Mouse (Mus musculus): ENCODE data around the gene Olfm3. TPM values are rescaled to one million over a fixed set of nuclear protein-coding genes. Genes with fewer than 3 reads are reported as not detected.

Olfm3 gene
- polyA plus RNA-seq, 1 experiment: 48.8 TPM

DNA sequence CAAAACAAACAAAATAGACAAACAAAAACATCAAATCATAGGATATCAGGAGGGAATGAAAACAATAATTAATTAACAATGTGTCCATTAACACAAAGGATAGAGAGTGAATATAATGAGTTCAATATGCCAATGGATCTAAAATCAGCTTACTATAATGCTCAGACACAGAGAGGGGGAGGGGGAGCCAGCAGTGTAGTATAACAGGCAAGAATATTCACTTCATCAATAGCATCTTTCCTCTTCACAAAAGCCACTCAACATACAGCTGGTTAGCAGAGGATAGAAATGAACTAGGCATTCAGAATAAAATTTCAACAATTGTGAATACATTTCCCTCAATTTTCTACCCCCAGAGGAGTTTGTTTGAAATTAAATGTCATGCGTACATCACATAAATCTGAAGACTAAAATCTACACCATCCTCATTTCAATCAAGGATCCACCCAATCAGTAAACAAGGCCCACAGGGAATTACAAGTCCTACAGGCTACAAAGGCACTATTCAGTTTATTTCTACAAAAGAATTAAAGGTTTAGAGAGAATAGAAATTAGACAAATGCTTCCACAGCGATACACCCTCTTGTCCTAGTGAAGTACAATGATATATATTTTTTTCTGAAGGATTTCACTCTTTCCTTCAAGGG, 200.4 kb downstream of the Olfm3 start:
- TF ChIP-seq CTCF (IDR thresholded peaks at IDR 0.05; ENCODE audit: borderline replicate concordance, insufficient read depth, low read depth, low read length): no peak
- TF ChIP-seq POLR2A (IDR thresholded peaks at IDR 0.05; ENCODE audit: borderline replicate concordance, insufficient read depth, low read length): no peak
- no peak overlapping the region for H3K4me3 ChIP-seq (replicated peaks; ENCODE audit: insufficient read depth, low read depth, low read length)
- no peak for DNase-seq
- H3K27ac ChIP-seq (ENCODE audit: insufficient read depth, low read length): no peak overlapping the region; the same call in 1 of the 2 replicates
- H3K27me3 ChIP-seq (ENCODE audit: control insufficient read depth, insufficient read depth, low read length): no peaks in the 10 kb centered on the region
- H3K4me1 ChIP-seq (ENCODE audit: control insufficient read depth, insufficient read depth, low read length): peaks cover 2% of the 10 kb centered on the region; the same call in 1 of the 2 replicates
- 86% methylated on average over 2 of the region's 2 CpGs for WGBS

DNA sequence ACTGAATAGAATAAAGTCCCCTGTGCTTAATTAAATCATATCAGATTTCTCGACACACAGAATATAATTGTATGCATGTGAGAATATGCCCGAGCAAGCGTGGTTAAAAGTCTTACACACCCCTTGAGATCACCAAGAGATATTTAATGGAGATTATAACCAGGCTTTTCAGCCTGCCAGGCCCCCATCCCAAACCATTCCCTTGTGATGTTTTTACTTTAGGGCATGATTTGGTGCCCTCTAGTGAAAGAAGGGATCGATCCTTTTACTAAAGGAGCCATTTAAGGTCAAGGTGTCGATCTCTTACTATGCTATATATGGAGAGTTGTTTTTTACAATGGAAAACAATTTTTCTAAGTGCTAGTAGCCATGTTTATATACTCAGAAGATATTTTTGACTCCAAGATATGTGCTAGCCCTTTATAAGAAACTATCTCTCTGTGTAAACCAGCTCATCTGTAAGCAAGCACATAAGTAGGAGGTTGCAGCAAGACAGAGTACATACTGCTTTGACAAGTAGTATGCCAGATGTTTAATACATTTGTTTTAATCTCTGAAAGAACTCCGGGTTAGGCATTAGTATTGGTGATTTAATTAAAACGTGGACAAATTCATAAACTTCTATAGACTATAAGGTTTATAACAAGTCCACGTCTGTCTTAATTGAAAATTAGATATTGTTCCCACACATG, 201.1 kb downstream of the Olfm3 start:
- Histone ChIP-seq H3K27ac (ENCODE audit: insufficient read depth, low read length) (no peak overlapping the region), H3K27me3 (ENCODE audit: control insufficient read depth, insufficient read depth, low read length) (no peaks in the 10 kb centered on the region), H3K4me1 (ENCODE audit: control insufficient read depth, insufficient read depth, low read length) (peaks cover 2% of the 10 kb centered on the region; the same call in 1 of the 2 replicates), H3K4me3 (replicated peaks; ENCODE audit: insufficient read depth, low read depth, low read length) (no peak overlapping the region)
- WGBS: 30% methylated on average over 8 of the region's 8 CpGs
- TF ChIP-seq CTCF (IDR thresholded peaks at IDR 0.05; ENCODE audit: borderline replicate concordance, insufficient read depth, low read depth, low read length) (peak; percentile 26; the same call in 1 of the 2 replicates), POLR2A (IDR thresholded peaks at IDR 0.05; ENCODE audit: borderline replicate concordance, insufficient read depth, low read length) (no peak)
- DNase-seq: peak in 1 of 2 experiments; percentile 58

DNA sequence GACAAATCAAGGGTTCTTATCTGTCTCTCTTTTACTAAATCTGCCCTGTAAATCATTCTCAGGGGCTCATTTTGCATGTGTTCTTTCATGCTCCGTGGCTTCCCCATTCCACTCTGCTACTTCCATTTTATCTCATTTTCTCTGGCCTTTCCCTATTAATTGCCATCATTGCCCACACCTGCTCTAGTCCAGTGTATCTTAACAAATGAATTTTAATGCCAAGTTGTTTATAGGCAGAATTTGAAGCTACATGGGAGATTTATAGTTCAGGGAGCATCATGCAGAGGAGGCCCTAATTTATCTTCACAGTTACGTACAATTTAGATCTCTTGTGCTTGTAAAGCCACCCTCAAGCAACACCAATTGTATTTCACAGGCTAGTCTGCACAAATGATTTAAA, 241.8 kb downstream of the Olfm3 start:
- WGBS: 84% methylated on average over 2 of the region's 2 CpGs
- Histone ChIP-seq H3K4me1 (ENCODE audit: control insufficient read depth, insufficient read depth, low read length) (no peaks in the 10 kb centered on the region; the same call in 1 of the 2 replicates), H3K27me3 (ENCODE audit: control insufficient read depth, insufficient read depth, low read length) (no peaks in the 10 kb centered on the region), H3K27ac (ENCODE audit: insufficient read depth, low read length) (no peak overlapping the region), H3K4me3 (replicated peaks; ENCODE audit: insufficient read depth, low read depth, low read length) (no peak overlapping the region)
- DNase-seq: no peak
- TF ChIP-seq CTCF (IDR thresholded peaks at IDR 0.05; ENCODE audit: borderline replicate concordance, insufficient read depth, low read depth, low read length) (no peak), POLR2A (IDR thresholded peaks at IDR 0.05; ENCODE audit: borderline replicate concordance, insufficient read depth, low read length) (no peak)

DNA sequence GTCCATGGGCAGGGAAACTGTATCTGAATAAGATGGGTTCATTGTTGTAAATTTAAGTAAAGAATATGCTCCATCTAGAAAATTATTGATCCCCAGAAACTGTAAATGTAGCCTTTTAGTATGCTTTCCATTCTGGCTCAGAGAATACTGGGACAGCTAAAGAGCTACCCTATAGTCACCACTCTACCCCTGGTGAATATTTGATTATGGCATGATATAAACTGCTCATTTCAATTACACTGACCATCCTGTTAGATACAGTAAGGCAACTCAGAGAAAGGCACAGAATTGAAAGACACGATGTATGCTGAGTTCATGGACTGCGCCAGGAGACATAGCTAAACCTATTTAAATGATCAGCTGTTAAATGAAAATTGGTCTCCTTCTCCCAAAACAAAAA, 242.4 kb downstream of the Olfm3 start:
- no peak for DNase-seq
- WGBS: 96% methylated on average over 2 of the region's 2 CpGs
- Histone ChIP-seq H3K27me3 (ENCODE audit: control insufficient read depth, insufficient read depth, low read length) (no peaks in the 10 kb centered on the region), H3K4me1 (ENCODE audit: control insufficient read depth, insufficient read depth, low read length) (no peaks in the 10 kb centered on the region; the same call in 1 of the 2 replicates), H3K27ac (ENCODE audit: insufficient read depth, low read length) (no peak overlapping the region), H3K4me3 (replicated peaks; ENCODE audit: insufficient read depth, low read depth, low read length) (no peak overlapping the region)
- TF ChIP-seq POLR2A (IDR thresholded peaks at IDR 0.05; ENCODE audit: borderline replicate concordance, insufficient read depth, low read length) (no peak), CTCF (IDR thresholded peaks at IDR 0.05; ENCODE audit: borderline replicate concordance, insufficient read depth, low read depth, low read length) (no peak)

DNA sequence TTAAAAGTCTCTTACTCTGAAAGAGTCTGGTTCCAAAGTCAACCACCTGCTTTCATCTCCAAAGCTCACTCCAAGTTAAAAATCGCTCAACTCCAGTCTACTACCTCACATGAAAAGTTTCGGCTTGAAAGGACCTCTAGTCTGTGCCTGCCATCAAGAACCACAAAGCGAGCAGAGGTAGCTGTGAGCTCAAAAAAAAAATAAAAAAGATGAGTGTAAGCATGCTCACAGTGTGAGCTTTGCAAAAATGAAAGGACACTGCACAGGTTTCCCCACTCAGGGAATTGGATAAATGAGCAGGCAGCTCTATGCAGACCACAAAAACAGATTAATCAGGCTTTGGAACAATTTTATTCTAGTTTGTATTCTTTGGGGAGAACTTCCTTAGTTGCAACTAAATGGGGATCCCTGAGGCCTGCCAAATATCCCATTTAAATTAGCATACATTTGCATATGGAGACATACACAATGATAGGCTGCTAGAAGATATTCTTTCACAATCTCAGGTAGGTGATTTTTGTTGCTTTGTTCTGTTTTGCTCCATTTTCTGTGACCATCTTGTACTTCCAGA, 255.1 kb downstream of the Olfm3 start:
- Histone ChIP-seq H3K27me3 (ENCODE audit: control insufficient read depth, insufficient read depth, low read length) (no peaks in the 10 kb centered on the region), H3K4me1 (ENCODE audit: control insufficient read depth, insufficient read depth, low read length) (no peaks in the 10 kb centered on the region; the same call in 1 of the 2 replicates), H3K27ac (ENCODE audit: insufficient read depth, low read length) (no peak overlapping the region), H3K4me3 (replicated peaks; ENCODE audit: insufficient read depth, low read depth, low read length) (no peak overlapping the region)
- WGBS: 70% methylated on average over 3 of the region's 3 CpGs
- TF ChIP-seq CTCF (IDR thresholded peaks at IDR 0.05; ENCODE audit: borderline replicate concordance, insufficient read depth, low read depth, low read length): no peak
- TF ChIP-seq POLR2A (IDR thresholded peaks at IDR 0.05; ENCODE audit: borderline replicate concordance, insufficient read depth, low read length): no peak
- no peak for DNase-seq

DNA sequence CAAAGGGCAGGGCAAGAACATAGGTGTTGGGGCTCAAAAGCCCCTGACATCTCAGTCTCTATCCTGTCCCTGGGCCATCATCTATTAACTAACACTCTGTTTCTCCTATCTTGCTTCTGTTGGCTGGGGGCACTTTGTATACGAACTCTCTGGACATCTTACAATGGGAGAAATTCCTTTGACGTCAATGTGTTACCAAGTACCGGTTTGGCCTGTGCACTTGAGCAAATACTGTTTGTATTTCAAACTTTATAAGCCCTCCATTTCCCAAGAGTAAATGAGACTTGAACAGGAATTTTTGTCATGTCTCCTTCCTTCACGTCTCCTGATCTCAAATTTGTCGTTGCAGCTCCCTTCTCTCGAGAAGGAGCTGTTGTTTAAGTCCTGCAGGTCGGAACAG, 270.7 kb downstream of the Olfm3 start:
- no peak for TF ChIP-seq POLR2A (IDR thresholded peaks at IDR 0.05; ENCODE audit: borderline replicate concordance, insufficient read depth, low read length)
- TF ChIP-seq CTCF (IDR thresholded peaks at IDR 0.05; ENCODE audit: borderline replicate concordance, insufficient read depth, low read depth, low read length): no peak
- WGBS: 80% methylated on average over 7 of the region's 7 CpGs
- no peak overlapping the region for H3K4me3 ChIP-seq (replicated peaks; ENCODE audit: insufficient read depth, low read depth, low read length)

More for the DNA sequence above, 270.7 kb downstream of the Olfm3 start:
- H3K27me3 ChIP-seq (ENCODE audit: control insufficient read depth, insufficient read depth, low read length): no peaks in the 10 kb centered on the region
- DNase-seq: no peak
- H3K27ac ChIP-seq (ENCODE audit: insufficient read depth, low read length): no peak overlapping the region
- no peaks in the 10 kb centered on the region for H3K4me1 ChIP-seq (ENCODE audit: control insufficient read depth, insufficient read depth, low read length)
